Mouse (Mus musculus): ENCODE measurements around the gene Olfr394.
"Not testable (repeated sequence)": the region's sequence is repeated elsewhere in the genome, so short reads cannot be mapped to it uniquely, and the experiment has no call there.

The Olfr394 gene

DNA sequence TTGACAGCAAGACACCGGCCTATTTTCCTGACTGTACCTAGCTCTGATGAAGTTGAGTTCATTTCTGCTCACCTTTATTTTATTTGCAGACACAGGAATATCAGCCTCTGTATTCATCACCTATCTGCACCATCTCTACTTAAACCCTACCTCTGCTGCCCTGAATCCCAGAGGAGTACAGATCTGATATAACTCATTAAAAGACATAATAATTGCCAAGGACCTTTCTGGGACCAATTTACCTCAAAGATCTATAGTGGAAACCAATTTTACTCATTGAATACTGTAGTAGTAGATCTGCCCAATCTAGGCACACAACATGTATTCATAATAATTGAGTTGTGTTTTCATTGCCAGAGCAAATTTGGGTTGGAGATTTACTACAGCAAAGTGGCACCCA lies at the start of gene Olfr394:
Gene Olfr394, minus strand, starts transcription at position 101 of the 400 bp plus-strand sequence.
- DNase-seq (ENCODE audit: low read depth) = no peak

DNA sequence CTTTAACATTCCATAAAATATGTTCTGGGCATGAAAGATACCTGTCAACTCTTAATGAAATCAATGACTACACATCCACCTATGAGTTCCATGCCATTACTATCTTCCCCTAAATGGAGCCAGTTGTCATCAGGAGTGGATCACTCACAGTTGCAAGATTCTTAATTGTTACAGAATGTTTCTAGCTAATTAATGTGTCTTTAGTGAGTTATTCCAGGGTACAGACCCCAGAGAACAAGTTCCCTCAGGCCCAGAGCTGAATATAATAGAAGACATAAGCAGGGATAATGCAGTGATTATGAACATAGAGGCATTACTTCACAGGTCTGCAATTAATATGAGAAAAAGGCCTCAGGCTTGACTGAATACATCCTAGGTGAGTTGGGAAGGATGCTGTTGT lies 45.8 kb upstream of the Olfr394 start, which contains the start of gene Olfr23:
Gene Olfr23, plus strand, starts transcription at position 301 of the 400 bp plus-strand sequence.
- no peak for DNase-seq (ENCODE audit: low read depth)

DNA sequence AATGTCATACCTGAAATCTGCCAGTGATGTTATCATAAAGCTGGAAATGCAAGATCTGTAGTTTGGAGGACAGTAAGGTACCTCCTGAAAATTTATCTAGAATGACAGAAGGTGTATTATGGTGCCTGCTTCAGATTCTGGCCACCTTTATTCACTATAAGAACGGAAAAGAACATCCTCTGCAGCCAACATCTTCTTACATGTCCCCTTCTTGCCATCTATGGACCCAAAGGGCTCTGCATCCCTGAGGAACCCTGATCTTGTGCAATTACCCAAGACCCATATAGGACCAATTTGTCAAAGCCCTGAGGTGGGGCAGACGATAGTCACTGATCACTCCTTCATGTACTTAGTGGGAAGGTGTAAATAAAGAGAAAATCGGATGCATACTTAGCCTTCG lies 18.6 kb upstream of the Olfr394 start, which contains the start of gene Olfr395:
Gene Olfr395, minus strand, starts transcription at position 101 of the 400 bp plus-strand sequence.
- DNase-seq (ENCODE audit: low read depth) = not testable (repeated sequence)

DNA sequence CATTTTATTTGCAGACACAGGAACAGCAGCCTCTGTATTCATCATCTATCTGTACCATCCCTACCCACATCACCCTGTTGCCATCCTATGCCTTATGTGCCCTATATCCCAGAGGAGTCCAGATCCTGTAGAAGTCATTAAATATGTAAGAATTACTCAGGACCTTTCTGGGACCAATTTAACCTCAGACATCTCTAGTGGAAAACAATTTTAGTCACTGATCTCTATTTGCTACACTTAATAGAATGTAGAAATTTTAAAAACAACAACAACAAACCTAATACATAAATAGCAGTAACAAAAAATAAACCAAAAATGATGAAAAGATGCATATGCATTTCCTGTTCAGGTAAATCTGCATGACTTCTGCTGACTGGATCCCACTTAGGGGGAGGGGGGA lies 39.2 kb downstream of the Olfr394 start, which contains the start of gene Olfr393:
Gene Olfr393, minus strand, starts transcription at position 101 of the 400 bp plus-strand sequence.
- no peak for DNase-seq (ENCODE audit: low read depth)

Measured in c-Kit-positive CD71-positive TER-119-negative erythroid progenitor cells, embryonic 14.5 days (primary cell).